Mouse (Mus musculus) kidney, embryonic 16.5 days (tissue): Measurements from ENCODE around the gene Car5a. TPM values are rescaled to one million over a fixed set of nuclear protein-coding genes. Genes with fewer than 3 reads are reported as not detected.

Experiments
- ATAC-seq: fragments of 200-750 bp; cut with Nextera tagmentation; 2 replicates; pipeline ENCODE4 v1.8.0; 2017; ENCODE audit warnings: moderate TSS enrichment; ENCODE audit not compliant: low FRiP score, low TSS enrichment
- H3K27ac ChIP-seq: fragments of 300-500 bp; sonication (generic); 2 replicates; pipeline ENCODE4 v1.5.1; 2014; ENCODE audit warnings: low read length
- H3K27me3 ChIP-seq: fragments of 300-500 bp; sonication (generic); 2 replicates; pipeline ENCODE4 v1.6.1; 2014; ENCODE audit warnings: low read length, control low read depth, mixed read lengths; ENCODE audit not compliant: insufficient read depth
- H3K36me3 ChIP-seq: fragments of 300-500 bp; sonication (generic); 2 replicates; pipeline ENCODE4 v1.6.1; 2014; ENCODE audit warnings: low read length, control low read depth, mixed read lengths; ENCODE audit not compliant: insufficient read depth
- H3K4me1 ChIP-seq: fragments of 300-500 bp; sonication (generic); 2 replicates; pipeline ENCODE4 v1.6.1; 2014; ENCODE audit warnings: low read length, control low read depth, mixed read lengths; ENCODE audit not compliant: insufficient read depth
- H3K4me2 ChIP-seq: fragments of 300-500 bp; sonication (generic); replicated peaks from 2 replicates; pipeline ENCODE4 v1.6.1; 2014; ENCODE audit warnings: low read depth, low read length
- H3K4me3 ChIP-seq: fragments of 300-500 bp; sonication (generic); 2 replicates; pipeline ENCODE4 v1.5.1; 2014; ENCODE audit warnings: mild to moderate bottlenecking, low read length
- H3K9ac ChIP-seq: fragments of 300-500 bp; sonication (generic); replicated peaks from 2 replicates; pipeline ENCODE4 v1.6.1; 2014; ENCODE audit warnings: low read length
- H3K9me3 ChIP-seq: fragments of 300-500 bp; sonication (generic); 2 replicates; pipeline ENCODE4 v1.6.1; 2016; ENCODE audit warnings: low read length, control low read depth
- WGBS: fragments of 180-500 bp; shearing (Covaris S2); extraction: QIAGEN DNeasy Blood & Tissue Kit; methylation state at CpG from one replicate; pipeline ENCODE4 v1.1.7; 2014; 5-methylcytosine and 5-hydroxymethylcytosine counted together
- polyA plus RNA-seq: library from polyadenylated mRNA; unstranded; fragments of >200 nt; fragmentation: Nextera tagmentation; extraction: Ambion mirVana; gene quantifications from 2 replicates; pipeline ENCODE4 v1.2.1, GENCODE M21; 2015

Car5a gene
- polyA plus RNA-seq, 1 experiment from 2014 or later = not detected

DNA sequence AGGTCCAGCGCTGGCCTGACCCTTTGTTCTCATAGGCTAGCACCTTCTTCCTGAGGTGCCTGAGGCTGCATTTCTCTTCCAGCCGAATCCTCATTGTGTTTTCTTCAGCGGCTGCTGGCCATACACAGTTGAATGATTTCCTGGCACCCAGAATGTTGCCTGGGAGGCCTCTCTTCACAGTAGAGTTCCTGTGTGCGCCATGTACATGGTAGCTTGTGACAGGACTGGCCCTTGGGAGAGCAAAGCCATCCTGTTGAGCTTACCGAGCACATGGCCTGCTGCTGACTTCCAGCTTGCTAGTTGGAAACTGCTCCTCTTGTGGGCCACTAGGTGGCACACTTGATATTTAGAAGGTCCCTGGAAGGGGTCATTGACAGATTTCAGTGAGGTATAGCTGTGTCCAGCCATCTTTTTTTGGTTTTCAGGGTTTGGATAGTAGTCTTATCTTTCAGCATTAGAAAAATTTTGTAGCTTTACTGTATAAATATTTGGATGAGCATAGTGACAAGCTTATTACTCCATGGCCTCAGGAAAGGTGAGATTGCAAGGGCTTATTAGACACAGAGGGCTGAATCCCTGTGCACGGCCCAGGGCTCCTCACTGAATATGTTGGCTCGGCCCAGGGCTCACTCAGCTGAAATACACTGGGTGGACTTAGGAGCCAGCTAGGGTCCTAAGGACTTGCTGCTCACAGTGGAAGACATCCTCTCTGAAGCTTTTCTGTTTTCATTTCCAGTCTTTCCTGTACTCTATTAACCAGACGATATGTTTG lies 33.3 kb upstream of the Car5a start:
- H3K36me3 ChIP-seq = peaks cover 57% of the 10 kb centered on the region
- 60% methylated on average over 8 of the region's 8 CpGs for WGBS
- no peaks in the 10 kb centered on the region for H3K27me3 ChIP-seq
- ATAC-seq = peak; percentile 77
- no peak overlapping the region for H3K4me3 ChIP-seq
- H3K27ac ChIP-seq = no peak overlapping the region
- no peaks in the 10 kb centered on the region for H3K4me1 ChIP-seq
- no peaks in the 10 kb centered on the region for H3K9me3 ChIP-seq
- no peak overlapping the region for H3K9ac ChIP-seq
- H3K4me2 ChIP-seq = no peak overlapping the region

DNA sequence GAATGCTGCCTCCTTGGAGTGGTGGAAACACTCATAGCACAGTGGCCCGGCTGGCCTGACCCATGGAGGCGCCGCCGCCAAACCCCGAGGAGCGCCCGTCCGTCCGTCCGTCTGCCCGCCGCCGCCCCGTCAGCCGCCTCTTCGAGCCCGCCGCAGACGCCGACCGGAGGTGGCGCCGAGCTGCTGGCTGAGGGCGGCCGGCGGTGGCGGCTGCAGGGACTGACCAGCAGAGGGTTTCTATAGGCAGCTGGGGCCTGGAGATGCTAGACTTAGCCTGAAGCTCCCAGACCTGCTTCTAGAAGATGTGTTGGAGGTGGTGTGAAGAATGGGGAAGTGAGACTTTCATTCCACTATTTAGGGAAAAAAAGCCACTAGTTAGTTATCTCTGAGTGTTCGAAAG lies 29.2 kb upstream of the Car5a start:
- H3K4me3 ChIP-seq = no peak overlapping the region
- no peak overlapping the region for H3K9ac ChIP-seq
- H3K27me3 ChIP-seq = no peaks in the 10 kb centered on the region
- H3K9me3 ChIP-seq = no peaks in the 10 kb centered on the region
- no peaks in the 10 kb centered on the region for H3K4me1 ChIP-seq
- no peak for ATAC-seq
- 91% methylated on average over 24 of the region's 28 CpGs for WGBS
- H3K36me3 ChIP-seq = peaks cover 35% of the 10 kb centered on the region
- H3K27ac ChIP-seq = no peak overlapping the region
- H3K4me2 ChIP-seq = no peak overlapping the region

DNA sequence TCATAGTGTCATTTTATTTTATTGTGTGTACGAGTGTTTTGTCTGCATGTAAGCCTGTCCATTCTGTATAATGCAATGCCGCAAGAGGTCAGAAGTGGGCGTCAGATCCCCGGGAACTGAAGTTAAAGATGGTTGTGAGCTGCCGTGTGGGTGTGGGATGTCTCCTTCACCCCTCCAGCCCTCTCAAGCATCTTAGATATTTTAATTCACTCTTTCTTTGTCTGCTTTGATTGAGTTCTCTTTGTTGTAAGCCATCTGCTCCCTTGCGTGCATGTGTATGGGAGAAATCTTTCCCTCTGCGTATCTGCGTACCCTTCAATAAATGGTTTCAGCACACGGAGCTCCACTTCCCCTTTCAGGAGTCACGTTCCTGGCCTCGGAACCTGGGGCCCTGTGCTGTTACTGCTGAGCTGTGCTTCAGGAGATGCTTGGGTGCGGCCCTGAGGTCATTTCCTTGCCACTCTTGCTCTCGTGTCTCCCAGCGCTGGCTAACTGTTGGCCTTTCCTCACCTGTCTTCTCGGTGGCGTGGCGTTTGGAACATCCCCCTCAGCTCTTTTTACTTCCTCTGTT lies 26.9 kb upstream of the Car5a start:
- no peak overlapping the region for H3K27ac ChIP-seq
- no peak overlapping the region for H3K9ac ChIP-seq
- peaks cover 21% of the 10 kb centered on the region for H3K4me1 ChIP-seq
- peaks cover 24% of the 10 kb centered on the region for H3K36me3 ChIP-seq
- H3K27me3 ChIP-seq = no peaks in the 10 kb centered on the region
- no peak for ATAC-seq
- no peak overlapping the region for H3K4me2 ChIP-seq
- WGBS = 67% methylated on average over 17 of the region's 17 CpGs
- H3K4me3 ChIP-seq = no peak overlapping the region
- H3K9me3 ChIP-seq = no peaks in the 10 kb centered on the region

DNA sequence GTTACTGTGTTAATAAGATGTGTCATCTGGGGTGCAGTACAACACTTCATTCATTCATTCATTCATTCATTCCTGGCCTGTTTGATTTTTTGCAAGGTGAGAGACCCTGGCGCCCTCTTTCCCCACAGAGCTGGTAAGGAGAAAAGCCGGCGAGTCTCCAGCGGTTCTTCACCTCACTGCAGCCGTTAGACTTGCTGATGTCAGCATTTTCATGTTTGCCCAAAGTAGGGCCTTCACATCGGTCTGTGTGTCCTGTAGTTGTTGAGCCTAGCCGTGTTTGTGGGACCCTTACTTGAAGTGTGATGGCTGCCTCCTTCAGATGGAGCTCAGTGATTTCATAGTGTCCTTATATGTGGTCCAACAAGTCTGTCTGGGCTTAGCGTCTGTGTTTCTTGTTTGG lies 25.5 kb upstream of the Car5a start:
- H3K27ac ChIP-seq = no peak overlapping the region
- H3K4me3 ChIP-seq = no peak overlapping the region
- 76% methylated on average over 8 of the region's 8 CpGs for WGBS
- ATAC-seq = no peak
- H3K4me1 ChIP-seq = peaks cover 28% of the 10 kb centered on the region
- H3K9ac ChIP-seq = no peak overlapping the region
- H3K27me3 ChIP-seq = no peaks in the 10 kb centered on the region
- no peak overlapping the region for H3K4me2 ChIP-seq
- peaks cover 12% of the 10 kb centered on the region for H3K36me3 ChIP-seq
- no peaks in the 10 kb centered on the region for H3K9me3 ChIP-seq

DNA sequence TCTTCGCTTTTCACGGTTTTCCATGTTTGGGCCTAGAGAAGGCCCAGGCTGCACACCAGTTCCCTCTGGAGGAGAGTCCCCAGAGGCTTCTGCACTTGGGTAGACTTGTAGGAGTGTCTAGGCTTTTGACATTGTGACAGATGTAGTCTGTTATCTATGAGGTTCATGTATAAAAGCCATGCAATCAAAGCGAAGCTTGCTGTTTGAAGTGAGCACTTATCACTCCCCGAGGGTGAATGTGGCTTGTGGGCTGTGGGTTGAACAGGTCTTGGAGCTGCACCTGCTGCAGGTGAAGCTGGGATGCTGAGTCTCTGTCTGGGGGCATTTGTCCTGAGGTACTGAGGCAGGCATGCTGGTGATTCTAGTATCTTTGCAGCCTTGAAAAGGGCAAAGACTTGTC lies 23.8 kb upstream of the Car5a start:
- ATAC-seq = no peak

DNA sequence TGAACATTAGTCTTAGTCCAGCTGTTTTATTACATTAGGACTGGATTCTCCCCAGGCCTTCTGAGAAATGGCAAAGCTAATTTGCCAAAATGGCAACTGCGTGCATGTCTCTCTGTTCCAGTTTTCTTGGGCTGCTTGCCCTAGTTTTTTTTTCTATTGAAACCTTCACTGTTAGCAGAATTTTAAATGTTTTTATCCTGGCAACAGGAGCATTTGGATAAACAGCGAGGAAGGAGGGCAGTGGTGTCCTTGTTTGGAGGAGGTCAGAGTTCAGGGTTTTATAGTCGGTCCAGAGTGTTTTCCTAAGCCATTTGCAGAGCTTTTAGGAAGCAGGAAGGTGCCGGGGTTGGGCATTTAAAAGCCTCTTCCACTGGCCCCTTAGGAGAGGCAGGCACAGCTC lies 23.3 kb upstream of the Car5a start:
- H3K4me3 ChIP-seq = no peak overlapping the region
- WGBS = 15% methylated on average over 4 of the region's 4 CpGs
- ATAC-seq = no peak
- H3K4me1 ChIP-seq = peaks cover 28% of the 10 kb centered on the region
- H3K4me2 ChIP-seq = no peak overlapping the region
- no peak overlapping the region; the same call in 1 of the 2 replicates for H3K27ac ChIP-seq
- H3K36me3 ChIP-seq = peaks cover 3% of the 10 kb centered on the region; the same call in 1 of the 2 replicates
- no peaks in the 10 kb centered on the region for H3K27me3 ChIP-seq
- H3K9me3 ChIP-seq = no peaks in the 10 kb centered on the region
- no peak overlapping the region for H3K9ac ChIP-seq

More for the DNA sequence above, 23.8 kb upstream of the Car5a start:
- H3K27ac ChIP-seq = no peak overlapping the region
- H3K9me3 ChIP-seq = no peaks in the 10 kb centered on the region
- H3K27me3 ChIP-seq = no peaks in the 10 kb centered on the region
- WGBS = 36% methylated on average over 4 of the region's 4 CpGs
- H3K36me3 ChIP-seq = peaks cover 3% of the 10 kb centered on the region; the same call in 1 of the 2 replicates
- H3K4me2 ChIP-seq = no peak overlapping the region
- peaks cover 28% of the 10 kb centered on the region for H3K4me1 ChIP-seq
- no peak overlapping the region for H3K4me3 ChIP-seq
- H3K9ac ChIP-seq = no peak overlapping the region

DNA sequence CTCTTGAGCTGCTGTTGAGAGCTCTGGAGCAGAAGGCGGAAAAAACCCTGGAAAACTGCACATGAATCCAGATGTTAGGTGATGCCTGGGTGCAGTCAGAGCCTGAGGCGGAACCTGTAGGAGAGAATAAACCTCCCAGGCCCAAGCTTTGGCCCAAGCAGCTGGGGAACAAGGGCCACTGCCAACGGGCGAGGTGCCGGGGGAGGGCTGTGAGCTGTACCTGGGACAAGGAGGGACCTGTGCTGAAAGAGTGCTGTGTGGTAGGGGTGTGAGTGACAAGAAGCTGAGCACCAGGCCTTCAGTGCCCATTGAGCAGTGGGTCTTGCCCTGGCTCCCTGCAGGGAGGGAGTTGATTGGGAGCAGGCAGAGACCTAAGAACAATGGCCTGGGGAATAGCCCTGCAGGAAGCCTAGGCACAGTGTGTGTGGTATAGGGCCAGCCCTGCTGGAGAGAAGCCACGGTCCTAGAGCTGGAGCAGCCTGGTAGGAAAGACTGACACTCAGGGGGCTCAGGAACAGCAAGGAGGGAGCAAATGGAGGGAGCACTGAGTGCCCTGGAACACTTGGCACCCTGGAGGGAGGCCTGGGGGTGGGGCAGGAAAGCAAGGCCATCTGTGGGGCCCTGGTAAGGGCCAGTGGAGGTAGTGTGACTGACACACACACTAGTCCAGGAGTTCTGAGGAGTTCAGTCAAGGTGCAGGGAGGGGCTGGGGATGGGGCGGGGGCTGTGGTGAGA lies 22.2 kb upstream of the Car5a start:
- H3K9me3 ChIP-seq = no peaks in the 10 kb centered on the region
- H3K4me3 ChIP-seq = no peak overlapping the region
- no peaks in the 10 kb centered on the region for H3K27me3 ChIP-seq
- H3K36me3 ChIP-seq = peaks cover 3% of the 10 kb centered on the region; the same call in 1 of the 2 replicates
- H3K27ac ChIP-seq = no peak overlapping the region
- ATAC-seq = peak; percentile 29; the same call in 1 of the 2 replicates
- 60% methylated on average over 7 of the region's 7 CpGs for WGBS
- peaks cover 28% of the 10 kb centered on the region for H3K4me1 ChIP-seq
- H3K4me2 ChIP-seq = no peak overlapping the region
- H3K9ac ChIP-seq = no peak overlapping the region

DNA sequence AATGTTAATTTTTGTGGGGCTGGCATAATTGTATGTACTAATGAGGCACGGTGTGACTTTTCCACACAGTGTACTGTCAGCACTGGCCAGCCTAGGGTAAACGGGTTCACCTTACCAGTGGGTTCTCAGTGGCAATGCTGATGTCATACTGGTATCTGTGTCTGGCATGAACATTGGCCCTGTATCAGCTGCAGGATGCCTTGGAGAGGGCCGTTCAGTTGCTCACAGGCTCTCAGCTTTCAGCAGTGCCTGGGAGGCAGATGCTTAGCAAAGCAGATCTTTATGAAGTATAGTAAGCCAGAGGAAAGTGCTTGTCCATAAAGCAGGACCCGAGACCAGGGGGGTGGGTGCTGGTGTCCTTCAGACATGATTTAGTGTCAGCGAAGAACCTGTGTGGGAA lies 21.4 kb upstream of the Car5a start:
- Histone ChIP-seq H3K4me2 (no peak overlapping the region), H3K36me3 (peaks cover 3% of the 10 kb centered on the region; the same call in 1 of the 2 replicates), H3K9me3 (no peaks in the 10 kb centered on the region), H3K9ac (no peak overlapping the region), H3K4me3 (no peak overlapping the region), H3K27me3 (no peaks in the 10 kb centered on the region), H3K4me1 (peaks cover 28% of the 10 kb centered on the region), H3K27ac (no peak overlapping the region)
- 44% methylated on average over 5 of the region's 5 CpGs for WGBS
- ATAC-seq = no peak

DNA sequence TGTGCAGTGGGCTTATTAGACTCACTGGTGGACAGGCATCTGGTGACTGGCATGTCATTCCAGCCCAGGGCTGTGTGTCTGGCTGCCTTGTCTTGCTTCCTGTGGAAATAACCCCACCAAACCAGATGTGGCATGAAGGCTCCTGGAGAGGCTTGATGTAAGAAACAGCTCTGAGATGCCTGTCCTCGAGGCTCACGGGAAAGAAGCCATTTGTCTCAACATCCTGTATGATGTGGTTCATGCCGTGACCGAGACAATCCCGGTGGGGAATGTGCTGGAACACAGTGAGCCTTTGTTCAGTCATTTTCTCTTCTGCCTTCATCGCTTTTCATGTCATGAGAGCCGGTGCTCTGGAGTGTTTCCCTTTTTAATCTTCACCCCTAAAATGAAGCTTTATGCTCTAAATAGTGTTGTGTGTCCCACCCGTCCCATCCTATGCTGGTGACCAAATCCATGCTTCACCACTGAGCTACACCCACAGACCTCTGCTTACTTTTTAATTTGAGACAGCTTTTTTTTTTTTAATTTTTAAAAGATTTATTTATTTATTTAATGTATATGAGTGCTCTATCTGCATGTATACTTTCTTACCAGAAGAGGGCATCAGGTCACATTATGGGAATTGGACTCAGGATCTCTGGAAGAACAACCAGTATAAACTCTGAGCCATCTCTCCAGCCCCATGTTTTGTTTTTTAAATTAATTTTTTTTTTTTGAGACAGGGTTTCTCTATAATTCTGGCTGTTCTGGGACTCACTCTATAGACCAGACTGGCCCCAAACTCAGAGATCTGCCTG lies 20.2 kb upstream of the Car5a start:
- ATAC-seq = no peak
- Histone ChIP-seq H3K36me3 (no peaks in the 10 kb centered on the region), H3K27me3 (no peaks in the 10 kb centered on the region), H3K9me3 (no peaks in the 10 kb centered on the region), H3K4me3 (no peak overlapping the region), H3K9ac (no peak overlapping the region), H3K4me1 (peaks cover 28% of the 10 kb centered on the region), H3K4me2 (no peak overlapping the region), H3K27ac (no peak overlapping the region)
- WGBS = 81% methylated on average over 8 of the region's 8 CpGs
